Mouse (Mus musculus): ENCODE measurements at regions not wholly inside any gene's neighbourhood (a gene's known extent, or its start where the extent isn't known, plus 50 kb on each side); places are given as distances from the start of the nearest gene placed in this dataset.

GRCm38 (mm10) chr14:120136736-120137135, 94.5 kb upstream of the Oxgr1 start:
- Histone ChIP-seq H3K9ac (ENCODE audit: low read depth, poor library complexity, severe bottlenecking) (no peak overlapping the region), H3K9me3 (replicated peaks; ENCODE audit: control insufficient read depth, insufficient read depth, low read length, poor library complexity, severe bottlenecking) (no peaks in the 10 kb centered on the region), H3K27ac (ENCODE audit: insufficient read depth, low read length) (no peak overlapping the region), H3K4me3 (ENCODE audit: low read depth, low read length) (no peak overlapping the region), H3K4me1 (ENCODE audit: control insufficient read depth, insufficient read depth, low read length) (no peaks in the 10 kb centered on the region), H3K36me3 (ENCODE audit: control insufficient read depth, insufficient read depth, low read length, poor library complexity, severe bottlenecking) (no peaks in the 10 kb centered on the region), H3K27me3 (ENCODE audit: control insufficient read depth, insufficient read depth, low read length, poor library complexity, severe bottlenecking) (no peaks in the 10 kb centered on the region)
- TF ChIP-seq POLR2A (IDR thresholded peaks at IDR 0.05; ENCODE audit: insufficient read depth, low read length), result no peak
- TF ChIP-seq EP300 (IDR thresholded peaks at IDR 0.05; ENCODE audit: insufficient read depth, low read depth, low read length), result no peak
- no peak for TF ChIP-seq CTCF (IDR thresholded peaks at IDR 0.05; ENCODE audit: low read depth, low read length)

- Histone ChIP-seq H3K27ac (ENCODE audit: insufficient read depth, low read length) (no peak overlapping the region; the same call in 1 of the 2 replicates), H3K27me3 (ENCODE audit: control insufficient read depth, insufficient read depth, low read length, poor library complexity, severe bottlenecking) (no peaks in the 10 kb centered on the region), H3K4me1 (ENCODE audit: control insufficient read depth, insufficient read depth, low read length) (no peaks in the 10 kb centered on the region), H3K36me3 (ENCODE audit: control insufficient read depth, insufficient read depth, low read length, poor library complexity, severe bottlenecking) (no peaks in the 10 kb centered on the region), H3K9ac (ENCODE audit: low read depth, poor library complexity, severe bottlenecking) (no peak overlapping the region), H3K9me3 (replicated peaks; ENCODE audit: control insufficient read depth, insufficient read depth, low read length, poor library complexity, severe bottlenecking) (no peaks in the 10 kb centered on the region), H3K4me3 (ENCODE audit: low read depth, low read length) (no peak overlapping the region)
- TF ChIP-seq POLR2A (IDR thresholded peaks at IDR 0.05; ENCODE audit: insufficient read depth, low read length) (no peak), EP300 (IDR thresholded peaks at IDR 0.05; ENCODE audit: insufficient read depth, low read depth, low read length) (no peak), CTCF (IDR thresholded peaks at IDR 0.05; ENCODE audit: low read depth, low read length) (peak; percentile 90)
These were observed 95.5 kb upstream of the Oxgr1 start for GRCm38 (mm10) chr14:120137680-120138136.

- Histone ChIP-seq H3K4me1 (ENCODE audit: control insufficient read depth, insufficient read depth, low read length) (no peaks in the 10 kb centered on the region), H3K9me3 (replicated peaks; ENCODE audit: control insufficient read depth, insufficient read depth, low read length, poor library complexity, severe bottlenecking) (no peaks in the 10 kb centered on the region), H3K36me3 (ENCODE audit: control insufficient read depth, insufficient read depth, low read length, poor library complexity, severe bottlenecking) (no peaks in the 10 kb centered on the region), H3K27ac (ENCODE audit: insufficient read depth, low read length) (no peak overlapping the region), H3K27me3 (ENCODE audit: control insufficient read depth, insufficient read depth, low read length, poor library complexity, severe bottlenecking) (no peaks in the 10 kb centered on the region), H3K4me3 (ENCODE audit: low read depth, low read length) (no peak overlapping the region), H3K9ac (ENCODE audit: low read depth, poor library complexity, severe bottlenecking) (no peak overlapping the region)
- TF ChIP-seq POLR2A (IDR thresholded peaks at IDR 0.05; ENCODE audit: insufficient read depth, low read length) (no peak), CTCF (IDR thresholded peaks at IDR 0.05; ENCODE audit: low read depth, low read length) (no peak), EP300 (IDR thresholded peaks at IDR 0.05; ENCODE audit: insufficient read depth, low read depth, low read length) (no peak)
These were observed 96.3 kb upstream of the Oxgr1 start for GRCm38 (mm10) chr14:120138546-120138945.

- Histone ChIP-seq H3K4me1 (ENCODE audit: control insufficient read depth, insufficient read depth, low read length) (no peaks in the 10 kb centered on the region), H3K36me3 (ENCODE audit: control insufficient read depth, insufficient read depth, low read length, poor library complexity, severe bottlenecking) (no peaks in the 10 kb centered on the region), H3K4me3 (ENCODE audit: low read depth, low read length) (no peak overlapping the region), H3K27ac (ENCODE audit: insufficient read depth, low read length) (no peak overlapping the region), H3K27me3 (ENCODE audit: control insufficient read depth, insufficient read depth, low read length, poor library complexity, severe bottlenecking) (no peaks in the 10 kb centered on the region), H3K9me3 (replicated peaks; ENCODE audit: control insufficient read depth, insufficient read depth, low read length, poor library complexity, severe bottlenecking) (no peaks in the 10 kb centered on the region), H3K9ac (ENCODE audit: low read depth, poor library complexity, severe bottlenecking) (no peak overlapping the region)
- TF ChIP-seq CTCF (IDR thresholded peaks at IDR 0.05; ENCODE audit: low read depth, low read length) (no peak), EP300 (IDR thresholded peaks at IDR 0.05; ENCODE audit: insufficient read depth, low read depth, low read length) (no peak), POLR2A (IDR thresholded peaks at IDR 0.05; ENCODE audit: insufficient read depth, low read length) (no peak)
These were observed 97.0 kb upstream of the Oxgr1 start for GRCm38 (mm10) chr14:120139256-120139655.

DNA sequence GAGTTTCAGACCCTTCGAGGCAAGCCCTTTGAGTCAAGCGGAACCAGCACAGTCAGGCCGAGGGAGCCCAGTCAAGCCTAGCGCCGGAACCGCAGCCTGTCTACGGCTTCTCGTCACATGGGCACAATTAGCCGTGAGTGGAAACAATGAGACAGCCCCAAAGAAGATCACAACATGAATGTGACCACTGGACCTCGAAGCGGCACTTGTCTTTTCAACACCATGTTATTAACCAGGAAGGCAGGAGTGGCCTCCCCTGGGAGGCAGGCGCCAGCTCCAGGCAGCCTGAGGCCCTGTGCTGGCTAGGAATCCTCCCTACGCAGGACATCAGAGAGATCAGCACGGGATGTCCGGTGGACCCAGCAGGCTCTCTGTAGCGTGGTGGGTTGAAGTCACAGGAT, 97.4 kb upstream of the Oxgr1 start:
- no peak overlapping the region for H3K9ac ChIP-seq (ENCODE audit: low read depth, poor library complexity, severe bottlenecking)
- no peak overlapping the region for H3K4me3 ChIP-seq (ENCODE audit: low read depth, low read length)
- no peaks in the 10 kb centered on the region for H3K4me1 ChIP-seq (ENCODE audit: control insufficient read depth, insufficient read depth, low read length)
- no peaks in the 10 kb centered on the region for H3K9me3 ChIP-seq (replicated peaks; ENCODE audit: control insufficient read depth, insufficient read depth, low read length, poor library complexity, severe bottlenecking)
- no peaks in the 10 kb centered on the region for H3K27me3 ChIP-seq (ENCODE audit: control insufficient read depth, insufficient read depth, low read length, poor library complexity, severe bottlenecking)
- TF ChIP-seq EP300 (IDR thresholded peaks at IDR 0.05; ENCODE audit: insufficient read depth, low read depth, low read length) (no peak), CTCF (IDR thresholded peaks at IDR 0.05; ENCODE audit: low read depth, low read length) (no peak), POLR2A (IDR thresholded peaks at IDR 0.05; ENCODE audit: insufficient read depth, low read length) (no peak)
- no peak overlapping the region for H3K27ac ChIP-seq (ENCODE audit: insufficient read depth, low read length)
- no peaks in the 10 kb centered on the region for H3K36me3 ChIP-seq (ENCODE audit: control insufficient read depth, insufficient read depth, low read length, poor library complexity, severe bottlenecking)

GRCm38 (mm10) chr14:120140211-120140610, 98.0 kb upstream of the Oxgr1 start:
- no peak overlapping the region for H3K9ac ChIP-seq (ENCODE audit: low read depth, poor library complexity, severe bottlenecking)
- TF ChIP-seq CTCF (IDR thresholded peaks at IDR 0.05; ENCODE audit: low read depth, low read length), result no peak
- no peak for TF ChIP-seq POLR2A (IDR thresholded peaks at IDR 0.05; ENCODE audit: insufficient read depth, low read length)
- no peak for TF ChIP-seq EP300 (IDR thresholded peaks at IDR 0.05; ENCODE audit: insufficient read depth, low read depth, low read length)
- no peaks in the 10 kb centered on the region for H3K9me3 ChIP-seq (replicated peaks; ENCODE audit: control insufficient read depth, insufficient read depth, low read length, poor library complexity, severe bottlenecking)
- H3K4me3 ChIP-seq (ENCODE audit: low read depth, low read length), result no peak overlapping the region
- H3K27me3 ChIP-seq (ENCODE audit: control insufficient read depth, insufficient read depth, low read length, poor library complexity, severe bottlenecking), result no peaks in the 10 kb centered on the region
- H3K36me3 ChIP-seq (ENCODE audit: control insufficient read depth, insufficient read depth, low read length, poor library complexity, severe bottlenecking), result no peaks in the 10 kb centered on the region
- H3K4me1 ChIP-seq (ENCODE audit: control insufficient read depth, insufficient read depth, low read length), result no peaks in the 10 kb centered on the region
- no peak overlapping the region for H3K27ac ChIP-seq (ENCODE audit: insufficient read depth, low read length)
